Mouse (Mus musculus): ENCODE data around the gene Ppme1.

Gene Ppme1

DNA sequence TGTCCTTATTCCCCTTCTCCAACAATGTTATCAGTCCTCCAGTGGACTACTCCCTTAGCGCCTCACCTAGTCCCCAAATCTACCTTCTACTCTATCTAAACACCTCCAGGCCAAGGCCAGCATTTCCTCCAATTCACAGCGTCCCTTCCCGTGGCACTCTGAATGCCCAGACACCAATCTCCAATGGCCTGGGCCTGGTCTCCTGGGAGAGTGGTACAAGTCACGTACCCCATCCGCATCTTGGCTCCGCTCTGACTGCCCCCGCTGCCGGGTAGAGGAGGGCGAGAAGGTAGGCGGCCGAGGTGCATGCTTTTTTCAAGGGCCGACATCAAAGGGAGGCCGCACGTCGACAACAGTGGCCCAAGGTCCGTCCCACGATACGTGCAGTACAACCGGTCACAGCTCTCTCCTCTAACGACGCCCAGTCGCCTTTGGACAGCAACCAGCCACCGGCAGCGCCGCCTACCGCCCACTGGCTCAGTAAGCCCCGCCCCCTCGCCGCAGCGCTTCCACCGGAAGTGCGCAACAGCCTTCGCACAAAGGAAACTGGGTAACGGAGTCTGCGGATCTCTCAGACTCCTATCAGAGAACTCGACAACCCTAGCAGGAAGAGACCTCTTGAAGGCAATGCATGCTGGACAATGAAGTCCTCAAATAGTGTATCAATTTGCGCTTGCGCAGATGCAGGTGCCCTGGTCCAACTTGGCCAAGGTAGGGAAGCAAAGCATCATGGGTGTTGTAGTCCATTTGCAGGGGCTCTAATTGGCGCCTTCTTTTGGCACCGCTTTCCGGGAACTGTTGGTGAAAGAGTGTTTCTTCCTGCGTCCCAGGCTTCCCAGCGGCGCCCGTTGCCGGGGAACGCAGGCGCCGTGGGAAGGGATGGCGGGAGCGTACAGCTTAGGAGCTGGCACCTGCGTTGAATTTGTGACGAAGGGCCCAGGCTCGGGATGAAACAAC lies at the start of gene Ppme1, which contains the start of gene C2cd3:
Gene Ppme1, minus strand, starts transcription at position 813 of the 957 bp plus-strand sequence.
Gene C2cd3, plus strand, starts transcription at position 739 of the 957 bp plus-strand sequence.
- peak; percentile 98 to 99 for DNase-seq (ENCODE audit: low spot score in 2 of 2)

GRCm38 (mm10) chr7:100408684-100409083 lies 36.6 kb upstream of the Ppme1 start:
- no peak for DNase-seq (ENCODE audit: low spot score in 2 of 2)

DNA sequence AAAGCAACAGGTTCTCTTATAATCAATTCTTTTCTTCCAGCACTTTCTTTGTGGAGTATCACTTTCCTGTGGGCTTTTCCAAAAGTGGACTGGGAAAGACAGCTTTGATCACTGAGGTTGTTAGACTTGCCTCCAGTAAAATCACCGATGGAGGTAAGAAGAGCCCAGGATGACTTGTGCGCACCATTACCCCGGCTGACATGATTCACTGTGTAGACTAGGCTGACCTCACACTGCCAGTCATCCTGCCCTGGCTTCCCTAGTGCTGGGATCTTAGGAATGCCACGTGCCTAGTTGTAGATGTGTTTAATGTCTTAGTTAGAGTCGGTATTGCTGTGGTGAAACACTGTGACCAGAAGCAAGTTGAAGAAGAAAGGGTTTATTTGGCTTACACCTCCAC lies 35.6 kb upstream of the Ppme1 start:
- DNase-seq (ENCODE audit: low spot score in 2 of 2) = no peak

GRCm38 (mm10) chr7:100402715-100403114 lies 30.6 kb upstream of the Ppme1 start:
- no peak for DNase-seq (ENCODE audit: low spot score in 2 of 2)

DNA sequence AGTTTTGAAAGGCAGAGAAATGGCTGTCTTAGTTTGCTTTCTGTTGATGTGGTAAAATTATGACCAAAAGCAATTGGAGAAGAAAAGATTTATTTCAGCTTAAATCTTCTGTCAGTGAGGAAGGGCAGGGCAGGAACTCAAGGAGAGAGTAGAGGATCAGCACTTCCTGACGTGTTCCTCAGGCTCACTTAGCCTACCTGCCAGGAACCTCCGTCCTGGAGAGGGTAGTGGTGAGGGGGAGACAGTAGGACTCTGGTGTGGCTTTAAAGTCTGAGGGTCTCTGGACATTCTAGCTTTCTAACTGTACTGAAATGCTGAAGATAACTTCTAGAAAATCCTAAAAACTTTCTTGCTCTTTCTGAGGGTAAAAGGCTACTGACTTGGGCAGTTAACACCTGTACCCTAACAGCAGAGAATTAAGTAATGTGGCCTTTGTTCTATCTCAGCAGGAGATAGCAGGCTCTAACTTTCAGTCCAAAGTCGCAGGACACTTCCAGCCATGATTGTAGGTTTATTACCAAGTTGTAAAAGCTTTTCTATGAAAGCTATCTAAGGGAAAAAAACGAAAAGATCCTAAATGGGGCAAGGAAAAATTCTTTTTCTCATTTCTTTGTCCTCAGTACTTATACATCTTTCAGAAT lies 28.9 kb upstream of the Ppme1 start:
- no peak for DNase-seq (ENCODE audit: low spot score in 2 of 2)

GRCm38 (mm10) chr7:100399231-100399913 lies 27.3 kb upstream of the Ppme1 start:
- no peak for DNase-seq (ENCODE audit: low spot score in 2 of 2)

GRCm38 (mm10) chr7:100392265-100392664 lies 20.2 kb upstream of the Ppme1 start:
- peak in 1 of 2 experiments; percentile 19 for DNase-seq (ENCODE audit: low spot score in 2 of 2)

DNA sequence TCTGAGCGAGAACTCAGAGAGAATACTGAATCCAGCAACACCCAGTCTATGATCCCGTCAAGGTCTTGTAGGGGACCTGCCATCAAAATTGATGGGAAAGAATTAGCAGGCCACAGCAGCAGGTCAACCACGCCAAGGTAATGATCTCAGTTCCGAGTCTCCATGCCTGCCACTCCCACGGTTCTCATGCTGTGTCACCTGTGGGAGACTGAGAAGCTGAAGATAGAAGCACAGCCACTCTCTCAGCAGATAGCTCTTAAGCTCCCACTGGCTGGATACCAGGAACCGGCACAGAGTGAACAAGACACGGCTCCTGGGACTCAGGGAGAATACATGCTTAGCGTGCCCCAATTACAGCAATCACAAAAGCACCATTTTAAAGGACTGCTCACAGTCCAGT lies 18.1 kb upstream of the Ppme1 start:
- DNase-seq (ENCODE audit: low spot score in 2 of 2) = no peak

- DNase-seq (ENCODE audit: low spot score in 2 of 2) = no peak
Observed at GRCm38 (mm10) chr7:100388174-100388573, 16.1 kb upstream of the Ppme1 start.

DNA sequence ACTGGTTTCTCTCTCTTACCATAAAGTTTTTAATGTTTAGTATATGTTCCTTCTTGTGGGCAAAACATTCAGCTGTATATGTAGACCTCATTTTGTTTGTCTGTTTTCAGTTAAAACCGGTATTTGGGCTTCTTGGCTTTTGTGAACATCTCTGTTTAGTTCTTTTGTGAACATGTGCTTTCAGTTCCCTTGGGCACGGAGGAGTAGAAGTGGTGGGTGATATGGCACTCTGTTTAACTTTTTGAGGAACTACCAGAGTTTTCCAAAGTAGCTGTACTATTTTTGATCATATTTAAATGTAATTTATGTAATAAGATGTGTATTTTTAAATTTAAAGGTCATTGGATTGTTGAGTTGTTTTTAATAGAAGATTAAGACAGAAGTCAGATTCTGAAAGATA lies 11.1 kb upstream of the Ppme1 start:
- DNase-seq (ENCODE audit: low spot score in 2 of 2) = no peak

- no peak for DNase-seq (ENCODE audit: low spot score in 2 of 2)
Observed at GRCm38 (mm10) chr7:100381161-100381560, 9.1 kb upstream of the Ppme1 start.

GRCm38 (mm10) chr7:100378257-100378656 lies 6.2 kb upstream of the Ppme1 start:
- DNase-seq (ENCODE audit: low spot score in 2 of 2) = no peak

DNA sequence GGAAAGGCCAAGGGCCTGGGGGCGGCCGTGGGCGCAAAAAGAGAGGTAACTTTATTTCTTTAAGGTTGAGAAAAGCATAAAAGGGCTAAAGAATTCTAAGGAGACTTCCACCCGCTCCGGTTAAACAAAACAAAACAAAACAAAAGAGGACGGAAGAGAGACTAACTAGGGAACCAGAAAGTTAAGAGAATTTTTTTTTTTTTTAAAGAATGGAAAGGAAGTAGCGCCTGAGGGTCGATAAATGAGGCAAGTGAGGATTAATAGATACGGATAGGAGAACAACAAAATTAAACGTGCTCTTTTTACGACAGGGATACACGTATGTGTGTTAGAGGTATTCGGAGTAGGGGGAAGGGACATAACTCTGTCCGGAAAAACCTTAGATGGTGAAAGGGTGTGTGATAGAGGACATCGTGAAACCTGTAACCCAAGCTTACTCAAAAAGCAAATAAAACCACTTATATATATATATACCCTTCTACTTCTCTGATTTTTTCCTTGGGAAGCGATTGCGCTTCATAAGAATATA lies 409 bp upstream of the Ppme1 start:
- DNase-seq (ENCODE audit: low spot score in 2 of 2) = no peak

DNA sequence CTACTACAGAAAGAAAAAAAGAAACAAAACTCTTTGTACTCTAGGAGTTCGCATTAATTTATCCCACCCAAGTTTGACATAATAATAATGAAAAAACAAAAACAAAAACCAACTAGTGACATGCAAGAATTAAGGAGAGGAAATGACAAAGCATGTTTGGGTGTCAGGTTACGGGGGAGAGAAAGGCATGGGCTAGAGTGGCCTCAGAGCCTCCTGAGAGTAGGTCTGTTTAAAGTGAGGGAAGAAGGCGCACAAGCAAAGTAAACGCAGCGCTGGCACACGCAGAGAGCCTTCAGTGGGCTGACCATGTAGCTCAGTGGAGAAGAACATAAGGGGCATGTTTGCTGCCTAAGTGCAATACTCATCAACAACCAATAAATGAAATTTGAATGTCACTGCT lies 7.2 kb downstream of the Ppme1 start:
- no peak for DNase-seq (ENCODE audit: low spot score in 2 of 2)

DNA sequence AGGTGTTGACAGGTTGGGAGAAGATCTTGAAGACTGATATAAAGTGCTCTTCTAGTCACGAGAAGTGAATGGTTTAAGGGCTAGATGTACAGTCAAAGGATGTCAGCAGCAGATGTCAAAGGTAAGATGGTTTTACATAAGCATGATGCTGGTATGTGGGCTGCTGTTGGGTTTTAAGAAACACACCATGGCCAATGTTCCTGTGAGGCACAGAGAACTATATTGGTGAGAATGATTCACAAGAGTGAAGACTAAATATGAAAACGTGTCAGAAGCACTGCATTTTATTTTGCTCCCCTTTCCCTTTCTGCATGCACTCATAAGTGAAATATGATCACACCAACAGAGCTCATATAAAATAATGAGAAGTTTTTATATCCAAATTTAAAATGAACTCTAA lies 8.9 kb downstream of the Ppme1 start:
- DNase-seq (ENCODE audit: low spot score in 2 of 2) = no peak

DNA sequence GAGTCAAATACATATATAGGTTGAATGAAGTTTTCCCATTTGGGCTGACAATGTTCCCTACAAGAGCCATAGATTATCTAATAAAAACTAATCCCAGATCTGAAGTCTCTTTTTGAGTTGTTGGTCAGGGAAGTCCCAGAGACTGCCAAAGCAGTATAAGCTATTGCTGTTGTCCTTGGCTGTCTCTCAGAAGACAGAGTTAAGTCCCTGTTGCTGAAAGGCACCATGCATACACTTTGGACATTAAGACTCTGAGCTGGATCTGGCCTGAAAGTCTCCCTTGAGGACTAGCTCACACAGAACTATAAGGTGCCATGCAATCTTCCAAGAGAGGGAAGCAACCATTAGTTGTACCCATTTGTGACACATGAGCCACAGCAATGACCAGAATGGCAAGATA lies 14.3 kb downstream of the Ppme1 start:
- DNase-seq (ENCODE audit: low spot score in 2 of 2) = no peak

- no peak for DNase-seq (ENCODE audit: low spot score in 2 of 2)
Observed at GRCm38 (mm10) chr7:100356768-100357167, 15.3 kb downstream of the Ppme1 start.

- DNase-seq (ENCODE audit: low spot score in 2 of 2) = no peak
Observed at GRCm38 (mm10) chr7:100356324-100356723, 15.8 kb downstream of the Ppme1 start.

DNA sequence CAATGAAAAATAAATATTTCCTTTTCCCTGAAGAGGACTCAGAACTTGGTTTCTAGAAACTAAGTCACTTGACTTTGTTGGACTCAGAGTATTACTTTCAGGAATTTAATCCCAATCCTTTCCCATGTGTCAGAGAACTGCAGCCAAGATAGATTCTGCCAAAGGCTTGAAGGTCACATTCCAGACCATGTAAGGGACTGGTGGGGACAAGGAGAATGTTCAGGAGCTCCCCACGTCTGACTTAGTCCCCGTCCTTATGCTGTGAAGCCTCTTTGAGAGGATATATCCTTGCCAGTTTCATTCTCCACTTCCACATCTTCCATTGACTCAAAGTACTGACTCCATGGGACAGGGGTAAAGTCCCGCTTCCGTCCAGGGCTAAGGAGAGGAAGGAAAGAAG lies 17.1 kb downstream of the Ppme1 start:
- DNase-seq (ENCODE audit: low spot score in 2 of 2) = no peak

DNA sequence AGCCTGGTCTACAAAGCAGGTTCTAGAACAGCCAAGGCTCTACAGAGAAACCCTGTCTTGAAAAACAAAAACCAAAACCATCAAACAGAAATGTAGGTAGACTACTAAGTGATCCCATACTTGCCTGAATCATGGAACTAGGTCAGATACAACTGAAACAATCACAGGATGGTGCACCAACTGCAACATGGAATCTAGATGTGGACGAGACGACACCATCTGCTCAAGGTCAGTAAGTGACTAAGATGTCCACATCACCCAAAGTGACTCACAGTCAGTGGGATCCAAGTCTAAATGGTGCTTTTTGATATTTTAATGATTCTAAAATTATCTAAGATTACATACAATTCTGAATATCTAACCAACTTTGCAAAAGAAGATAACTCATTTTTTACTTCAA lies 36.2 kb downstream of the Ppme1 start:
- DNase-seq (ENCODE audit: low spot score in 2 of 2) = no peak

DNA sequence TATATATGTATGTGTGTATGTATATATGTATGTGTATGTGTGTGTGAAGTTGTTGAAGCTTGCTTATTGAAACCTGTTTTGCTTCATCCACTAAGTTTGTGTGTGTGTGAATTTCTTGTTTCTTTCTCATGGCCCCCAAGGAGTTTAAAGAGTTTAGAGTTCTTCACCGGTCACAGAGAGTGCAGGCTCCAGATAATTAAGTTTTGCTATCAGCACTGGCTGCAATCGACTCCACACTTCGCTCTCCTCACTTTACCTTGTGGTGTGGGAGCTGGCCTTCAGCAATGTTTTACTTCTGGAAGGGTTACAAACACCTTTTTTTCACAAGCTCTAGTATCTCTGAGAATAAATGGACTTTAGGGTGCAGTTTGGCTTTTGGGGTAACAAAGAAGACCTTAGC lies 40.8 kb downstream of the Ppme1 start:
- DNase-seq (ENCODE audit: low spot score in 2 of 2) = no peak

DNA sequence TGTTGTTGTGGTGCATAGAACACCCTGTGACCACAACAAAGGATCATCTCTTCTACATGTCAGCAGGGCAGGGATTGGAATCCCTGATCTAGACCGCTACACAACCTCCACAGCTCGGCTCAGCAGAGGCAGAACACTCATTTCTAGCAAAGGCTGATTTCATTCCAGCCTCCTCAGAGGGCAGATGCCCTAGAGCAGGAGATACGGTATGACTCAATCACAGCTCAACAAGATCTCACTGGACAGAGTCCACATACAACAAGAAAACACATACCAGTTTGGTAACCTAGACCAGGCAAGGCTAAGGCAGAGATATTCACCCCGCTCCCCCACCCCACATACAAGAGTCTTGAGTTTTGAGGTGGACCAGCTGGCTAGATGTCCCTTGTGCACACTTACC lies 43.5 kb downstream of the Ppme1 start:
- DNase-seq (ENCODE audit: low spot score in 2 of 2) = no peak
